Mouse (Mus musculus) spleen, adult 2 months (tissue): ENCODE data around the gene Rptor. TPM values are rescaled to one million over a fixed set of nuclear protein-coding genes. Genes with fewer than 3 reads are reported as not detected.

Source experiments
- DNase-seq, 2 experiments: peaks; one replicate each; pipeline versions ENCODE4 v3.0.0 to v3.0.0-alpha.2; 2012 to 2021; ENCODE audit warnings: low spot score in 2 of 2, low read depth in 1 of 2
- H3K27ac ChIP-seq: fragments of 200-500 bp; 2 replicates; pipeline ENCODE4 v1.5.1; 2012; ENCODE audit warnings: low read length, inconsistent platforms; ENCODE audit not compliant: insufficient read depth
- H3K27me3 ChIP-seq: fragments of 200-500 bp; 2 replicates; pipeline ENCODE4 v1.6.1; 2012; ENCODE audit warnings: mild to moderate bottlenecking, moderate library complexity, low read length, inconsistent platforms; ENCODE audit not compliant: control insufficient read depth, insufficient read depth
- H3K36me3 ChIP-seq: fragments of 200-500 bp; 2 replicates; pipeline ENCODE4 v1.6.1; 2012; ENCODE audit warnings: mild to moderate bottlenecking, low read length, inconsistent platforms; ENCODE audit not compliant: control insufficient read depth, insufficient read depth
- H3K4me1 ChIP-seq: fragments of 200-500 bp; 2 replicates; pipeline ENCODE4 v1.6.1; 2011; ENCODE audit warnings: inconsistent platforms; ENCODE audit not compliant: control insufficient read depth, insufficient read depth, insufficient read length
- H3K4me3 ChIP-seq: fragments of 200-500 bp; 2 replicates; pipeline ENCODE4 v1.5.1; 2011; ENCODE audit warnings: mild to moderate bottlenecking, inconsistent platforms; ENCODE audit not compliant: insufficient read depth, insufficient read length; ENCODE audit errors: extremely low read depth
- CTCF ChIP-seq: fragments of 200-500 bp; IDR thresholded peaks from 2 replicates; pipeline ENCODE4 v1.5.1; 2011; ENCODE audit warnings: mild to moderate bottlenecking, inconsistent platforms; ENCODE audit not compliant: insufficient read depth, insufficient read length, insufficient replicate concordance; ENCODE audit errors: extremely low read depth
- POLR2A ChIP-seq: fragments of 200-500 bp; IDR thresholded peaks from 2 replicates; pipeline ENCODE4 v1.6.1; 2011; ENCODE audit warnings: low read depth, low read length, inconsistent platforms
- WGBS: fragments of 180-500 bp; shearing (Covaris S2); methylation state at CpG from one replicate; pipeline ENCODE4 v1.1.7; 2018; 5-methylcytosine and 5-hydroxymethylcytosine counted together
- polyA plus RNA-seq: library from polyadenylated mRNA; depleted of rRNA; stranded (reverse); fragments of >200 nt; gene quantifications from 2 replicates; pipeline ENCODE4 v1.2.3, GENCODE M21; 2012

Rptor gene
- polyA plus RNA-seq, 1 experiment: 18.0 TPM

- WGBS: 90% methylated on average over 4 of the region's 4 CpGs
- Histone ChIP-seq H3K36me3 (no peaks in the 10 kb centered on the region), H3K27ac (no peak overlapping the region), H3K4me3 (no peak overlapping the region), H3K4me1 (peaks cover 21% of the 10 kb centered on the region; the same call in 1 of the 2 replicates), H3K27me3 (no peaks in the 10 kb centered on the region)
- TF ChIP-seq POLR2A: no peak
- no peak for TF ChIP-seq CTCF
- no peak for DNase-seq
These were observed 72.1 kb downstream of the Rptor start for GRCm38 (mm10) chr11:119674835-119675234.

DNA sequence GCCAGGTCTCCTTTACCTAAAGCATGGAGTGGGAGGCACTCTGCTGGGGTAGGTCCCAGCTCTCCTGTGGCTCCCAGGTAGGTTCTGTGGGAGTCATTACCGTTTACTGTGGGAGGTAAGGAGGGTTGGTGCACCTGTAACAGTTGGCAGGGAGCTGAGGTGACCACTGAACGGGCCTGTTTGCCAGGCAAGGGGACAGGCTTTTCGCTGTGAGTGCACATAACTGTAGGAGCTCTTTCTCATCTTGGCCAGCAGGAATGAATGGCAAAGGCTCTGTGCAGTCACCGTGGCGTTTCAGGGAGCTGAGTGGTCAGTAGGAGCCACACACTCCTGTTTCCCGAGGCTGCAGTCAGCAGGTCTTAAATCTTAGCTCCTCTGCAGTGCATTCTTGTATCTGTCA, 72.8 kb downstream of the Rptor start:
- H3K27me3 ChIP-seq: no peaks in the 10 kb centered on the region
- H3K4me1 ChIP-seq: peaks cover 21% of the 10 kb centered on the region; the same call in 1 of the 2 replicates
- 86% methylated on average over 6 of the region's 6 CpGs for WGBS
- no peak for DNase-seq
- H3K27ac ChIP-seq: no peak overlapping the region
- H3K4me3 ChIP-seq: no peak overlapping the region
- TF ChIP-seq POLR2A: no peak
- no peak for TF ChIP-seq CTCF
- no peaks in the 10 kb centered on the region for H3K36me3 ChIP-seq

GRCm38 (mm10) chr11:119676751-119677411, 74.2 kb downstream of the Rptor start:
- TF ChIP-seq CTCF (no peak), POLR2A (no peak)
- no peaks in the 10 kb centered on the region for H3K27me3 ChIP-seq
- H3K4me1 ChIP-seq: peaks cover 14% of the 10 kb centered on the region; the same call in 1 of the 2 replicates
- no peaks in the 10 kb centered on the region for H3K36me3 ChIP-seq
- no peak for DNase-seq
- 35% methylated on average over 7 of the region's 7 CpGs for WGBS
- no peak overlapping the region for H3K27ac ChIP-seq
- H3K4me3 ChIP-seq: no peak overlapping the region

- Histone ChIP-seq H3K4me1 (peaks cover 14% of the 10 kb centered on the region; the same call in 1 of the 2 replicates), H3K4me3 (no peak overlapping the region), H3K27ac (no peak overlapping the region), H3K36me3 (no peaks in the 10 kb centered on the region), H3K27me3 (no peaks in the 10 kb centered on the region)
- TF ChIP-seq CTCF (no peak), POLR2A (no peak)
- 92% methylated on average over 5 of the region's 5 CpGs for WGBS
- DNase-seq: no peak
These were observed 75.7 kb downstream of the Rptor start for GRCm38 (mm10) chr11:119678427-119678826.

DNA sequence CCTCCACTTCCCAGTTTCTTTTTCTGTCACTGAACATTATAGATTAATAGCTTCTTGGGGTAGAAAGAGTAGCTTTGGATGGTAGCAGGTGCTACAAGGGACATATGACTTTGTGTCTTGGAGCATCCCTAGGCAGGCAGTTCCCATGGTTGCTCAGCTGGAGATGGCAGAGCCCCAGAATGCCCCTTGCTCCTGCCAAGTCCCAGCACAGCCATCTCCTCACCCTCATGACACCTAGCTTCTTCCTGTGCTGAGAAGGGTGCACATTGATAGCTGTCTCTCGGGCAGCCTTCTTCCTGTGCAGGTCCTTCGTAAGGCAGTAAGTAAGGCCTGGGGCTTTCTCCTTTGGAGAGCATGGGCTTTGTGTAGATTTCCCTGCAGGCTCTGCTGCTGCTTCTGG, 78.0 kb downstream of the Rptor start:
- WGBS: 64% methylated on average over 2 of the region's 2 CpGs
- Histone ChIP-seq H3K27me3 (no peaks in the 10 kb centered on the region), H3K27ac (no peak overlapping the region), H3K4me1 (peaks cover 14% of the 10 kb centered on the region; the same call in 1 of the 2 replicates), H3K36me3 (no peaks in the 10 kb centered on the region), H3K4me3 (no peak overlapping the region)
- DNase-seq: no peak
- no peak for TF ChIP-seq CTCF
- no peak for TF ChIP-seq POLR2A

DNA sequence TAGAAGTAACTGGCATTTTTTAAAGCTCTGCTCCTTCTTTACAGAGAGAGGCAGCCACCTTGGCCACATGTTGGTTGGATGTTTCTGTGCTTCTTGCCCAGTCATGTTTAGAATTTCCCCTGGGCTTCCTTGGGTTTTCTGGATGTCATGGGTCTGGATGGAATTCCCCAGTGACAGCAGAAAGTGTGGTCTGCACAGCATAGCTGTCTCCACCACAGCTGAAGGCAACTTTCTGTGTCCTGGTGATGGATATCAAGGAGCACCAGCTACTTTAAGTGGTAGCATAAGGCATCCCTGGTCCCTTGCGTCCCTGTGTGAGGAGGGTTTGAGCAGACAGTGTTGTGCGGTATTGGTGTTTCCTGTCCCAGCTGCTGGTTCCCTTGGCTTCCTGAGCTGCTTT, 79.6 kb downstream of the Rptor start:
- H3K4me1 ChIP-seq: peaks cover 3% of the 10 kb centered on the region; the same call in 1 of the 2 replicates
- TF ChIP-seq CTCF: no peak
- TF ChIP-seq POLR2A: no peak
- no peak overlapping the region for H3K27ac ChIP-seq
- DNase-seq: no peak
- H3K4me3 ChIP-seq: no peak overlapping the region
- WGBS: 67% methylated on average over 2 of the region's 2 CpGs
- no peaks in the 10 kb centered on the region for H3K27me3 ChIP-seq
- no peaks in the 10 kb centered on the region for H3K36me3 ChIP-seq

DNA sequence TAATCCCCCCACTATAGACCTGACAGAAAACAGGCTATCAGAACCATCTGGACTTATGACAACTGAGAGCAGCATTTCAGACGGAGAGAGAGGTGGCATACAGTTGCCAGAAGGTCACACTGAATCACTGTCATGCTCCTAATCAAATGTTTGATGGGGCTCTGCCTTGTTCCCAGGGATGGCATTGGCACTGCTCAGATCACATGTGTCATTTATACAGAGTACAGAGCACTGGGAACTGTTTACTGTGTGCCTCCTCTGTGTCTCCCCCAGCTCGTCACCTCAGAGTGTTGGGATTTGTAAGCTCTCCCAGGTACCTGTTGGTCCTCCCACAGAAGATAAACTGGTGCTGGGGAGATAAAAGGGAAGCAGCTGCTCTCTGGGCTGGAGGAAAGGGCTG, 81.1 kb downstream of the Rptor start:
- no peaks in the 10 kb centered on the region for H3K36me3 ChIP-seq
- H3K27ac ChIP-seq: no peak overlapping the region
- DNase-seq: no peak
- no peaks in the 10 kb centered on the region for H3K27me3 ChIP-seq
- TF ChIP-seq CTCF (no peak), POLR2A (no peak)
- no peaks in the 10 kb centered on the region for H3K4me1 ChIP-seq
- no peak overlapping the region for H3K4me3 ChIP-seq
- WGBS: 80% methylated on average over 2 of the region's 2 CpGs
